7 mouse cellular contexts compared by ENCODE assay signal in genomic region chr5:136986695-136987137, GRCm38 (mm10). TPM values are rescaled to one million over a fixed set of nuclear protein-coding genes. Genes with fewer than 3 reads are reported as not detected.
DNase-seq lines count a peak whose midpoint lies in the region; ATAC-seq lines count a peak whose summit lies in the region.

Gene Plod3 (plus strand): TSS chr5:136987019.

- peak; percentile 97 for ATAC-seq in inflammation-experienced regulatory T-cells, adult 6 months
- ATAC-seq in megakaryocyte-erythroid progenitor cell, adult 5-6 weeks (replicated peaks; ENCODE audit: low FRiP score, low TSS enrichment, poor library complexity, severe bottlenecking) = peak; percentile 89

- peak; percentile 97 to 98 for DNase-seq in adrenal gland, adult (ENCODE audit: inconsistent age in 2 of 2, low spot score in 1 of 2)
- DNase-seq in embryo, embryonic 10.5 days (ENCODE audit: low spot score) = peak; percentile 100
- peak; percentile 97 for DNase-seq in gastrocnemius, postnatal 14 days
- peak; percentile 96 to 98 for DNase-seq in left cerebral cortex, postnatal 10 days (ENCODE audit: extremely low spot score in 1 of 2, low spot score in 2 of 2)
- peak; percentile 94 for DNase-seq in right cerebral cortex, postnatal 25 days

- intact Hi-C loops in gastrocnemius, postnatal 14 days (cut with DNase I; ENCODE audit: low total_unique reads) = no loop called here
- intact Hi-C loops in left cerebral cortex, postnatal 10 days (cut with DNase I) = no loop called here

RNA-seq across cellular contexts. Expression of gene Plod3, which starts in this region (rescaled TPM):
- 10 to 100 TPM; 21.8 to 24.3 TPM for total RNA-seq in gastrocnemius, postnatal 14 days (2021)
- polyA plus RNA-seq in inflammation-experienced regulatory T-cells, adult 6 months (2017; shearing (Covaris generic)) = 1 to 10 TPM; 4.7 to 6.7 (median 5.1) TPM
- total RNA-seq in left cerebral cortex, postnatal 10 days (2021) = 10 to 100 TPM; 32.5 to 39.6 TPM
- total RNA-seq in megakaryocyte-erythroid progenitor cell, adult 5-6 weeks (2014; fragmentation: Nextera tagmentation) = 19.8 and 22.1 TPM in 2 replicates
- 19.0 and 22.1 TPM in 2 replicates for total RNA-seq in megakaryocyte-erythroid progenitor cell, adult 5-6 weeks (2017)

Comparison
In these comparisons a context has a peak if more than half of its experiments do, and no peak if none do; other contexts are left out.
1. Peak in every context shown above with its lines: DNase-seq and ATAC-seq.